Mouse (Mus musculus) lung, embryonic 16.5 days (tissue): ENCODE data around the gene Tusc2. TPM values are rescaled to one million over a fixed set of nuclear protein-coding genes. Genes with fewer than 3 reads are reported as not detected.

Source experiments
- ATAC-seq: fragments of 200-750 bp; cut with Nextera tagmentation; 2 replicates; pipeline ENCODE4 v1.8.0; 2017; ENCODE audit warnings: low read depth, mild to moderate bottlenecking, moderate library complexity
- H3K27ac ChIP-seq: fragments of 300-500 bp; sonication (generic); 2 replicates; pipeline ENCODE4 v1.5.1; 2014; ENCODE audit warnings: mild to moderate bottlenecking, control low read depth, low read length
- H3K27me3 ChIP-seq: fragments of 300-500 bp; sonication (generic); 2 replicates; pipeline ENCODE4 v1.6.1; 2014; ENCODE audit warnings: low read depth, low read length, mixed read lengths; ENCODE audit not compliant: control insufficient read depth, insufficient read depth
- H3K36me3 ChIP-seq: fragments of 300-500 bp; sonication (generic); 2 replicates; pipeline ENCODE4 v1.6.1; 2014; ENCODE audit warnings: low read length; ENCODE audit not compliant: control insufficient read depth, insufficient read depth
- H3K4me1 ChIP-seq: fragments of 300-500 bp; sonication (generic); replicated peaks from 2 replicates; pipeline ENCODE4 v1.6.1; 2014; ENCODE audit warnings: low read length, mixed read lengths; ENCODE audit not compliant: control insufficient read depth, insufficient read depth
- H3K4me2 ChIP-seq: fragments of 300-500 bp; sonication (generic); 2 replicates; pipeline ENCODE4 v1.6.1; 2014; ENCODE audit warnings: low read depth, low read length, control low read depth
- H3K4me3 ChIP-seq: fragments of 300-500 bp; sonication (generic); 2 replicates; pipeline ENCODE4 v1.5.1; 2014; ENCODE audit warnings: mild to moderate bottlenecking, low read length, control low read depth
- H3K9ac ChIP-seq: fragments of 300-500 bp; sonication (generic); 2 replicates; pipeline ENCODE4 v1.6.1; 2014; ENCODE audit warnings: low read length, control low read depth
- H3K9me3 ChIP-seq: fragments of 300-500 bp; sonication (generic); 2 replicates; pipeline ENCODE4 v1.6.1; 2016; ENCODE audit warnings: low read length; ENCODE audit not compliant: control insufficient read depth
- WGBS: fragments of 180-500 bp; shearing (Covaris S2); extraction: QIAGEN DNeasy Blood & Tissue Kit; methylation state at CpG from one replicate; pipeline ENCODE4 v1.1.7; 2014; 5-methylcytosine and 5-hydroxymethylcytosine counted together
- polyA plus RNA-seq: library from polyadenylated mRNA; unstranded; fragments of >200 nt; fragmentation: Nextera tagmentation; extraction: Ambion mirVana; gene quantifications from 2 replicates; pipeline ENCODE4 v1.2.1, GENCODE M21; 2015

Tusc2 gene
- polyA plus RNA-seq: 35.6 and 41.6 TPM in 2 replicates

- no peaks in the 10 kb centered on the region for H3K9me3 ChIP-seq
- peak within 1 kb of the TSS; percentile 80 for H3K9ac ChIP-seq
- peaks cover 25% of the 10 kb centered on the region for H3K4me1 ChIP-seq
- no peaks in the 10 kb centered on the region for H3K27me3 ChIP-seq
- ATAC-seq: peak; percentile 93
- peak within 1 kb of the TSS; percentile 72 for H3K4me2 ChIP-seq
- H3K4me3 ChIP-seq: peak within 1 kb of the TSS; percentile 84
- peak within 1 kb of the TSS; percentile 56; the same call in 1 of the 2 replicates for H3K27ac ChIP-seq
- H3K36me3 ChIP-seq: peaks cover 34% of the 10 kb centered on the region
- WGBS: 0% methylated on average over 42 of the region's 46 CpGs
Measured at GRCm38 (mm10) chr9:107563029-107563581, at the start of gene Tusc2. Gene Tusc2, plus strand, starts transcription at chr9:107563255.

GRCm38 (mm10) chr9:107514303-107514955, 48.6 kb upstream of the Tusc2 start:
- H3K36me3 ChIP-seq: no peaks in the 10 kb centered on the region
- no peaks in the 10 kb centered on the region for H3K9me3 ChIP-seq
- H3K4me3 ChIP-seq: no peak overlapping the region
- H3K27ac ChIP-seq: no peak overlapping the region
- no peaks in the 10 kb centered on the region for H3K4me1 ChIP-seq
- H3K9ac ChIP-seq: no peak overlapping the region
- H3K27me3 ChIP-seq: no peaks in the 10 kb centered on the region; the same call in 1 of the 2 replicates
- no peak for ATAC-seq
- H3K4me2 ChIP-seq: no peak overlapping the region
- 11% methylated on average over 14 of the region's 14 CpGs for WGBS

- Histone ChIP-seq H3K9ac (no peak overlapping the region), H3K4me2 (no peak overlapping the region), H3K9me3 (no peaks in the 10 kb centered on the region), H3K4me3 (no peak overlapping the region), H3K4me1 (peaks cover 9% of the 10 kb centered on the region), H3K36me3 (no peaks in the 10 kb centered on the region), H3K27ac (no peak overlapping the region), H3K27me3 (peaks cover 4% of the 10 kb centered on the region)
- ATAC-seq: no peak
- WGBS: 57% methylated on average over 6 of the region's 6 CpGs
Measured at GRCm38 (mm10) chr9:107520331-107520730, 42.7 kb upstream of the Tusc2 start.

- H3K9ac ChIP-seq: no peak overlapping the region
- H3K9me3 ChIP-seq: no peaks in the 10 kb centered on the region
- no peaks in the 10 kb centered on the region for H3K36me3 ChIP-seq
- H3K27me3 ChIP-seq: peaks cover 13% of the 10 kb centered on the region
- 36% methylated on average over 5 of the region's 5 CpGs for WGBS
- no peak for ATAC-seq
- no peak overlapping the region for H3K27ac ChIP-seq
- H3K4me1 ChIP-seq: peaks cover 9% of the 10 kb centered on the region
- H3K4me2 ChIP-seq: peak overlapping the region; percentile 51; the same call in 1 of the 2 replicates
- no peak overlapping the region for H3K4me3 ChIP-seq
Measured at GRCm38 (mm10) chr9:107521190-107521589, 41.9 kb upstream of the Tusc2 start.

- no peak overlapping the region for H3K27ac ChIP-seq
- WGBS: 17% methylated on average over 25 of the region's 25 CpGs
- peak; percentile 31; the same call in 1 of the 2 replicates for ATAC-seq
Measured at GRCm38 (mm10) chr9:107521711-107522399, 41.2 kb upstream of the Tusc2 start.

GRCm38 (mm10) chr9:107522400-107522711, 40.7 kb upstream of the Tusc2 start:
- Histone ChIP-seq H3K4me1 (peaks cover 17% of the 10 kb centered on the region), H3K36me3 (no peaks in the 10 kb centered on the region), H3K9ac (peak overlapping the region; percentile 43), H3K4me3 (no peak overlapping the region; the same call in 1 of the 2 replicates), H3K4me2 (peak overlapping the region; percentile 51), H3K27me3 (peaks cover 18% of the 10 kb centered on the region), H3K27ac (no peak overlapping the region), H3K9me3 (no peaks in the 10 kb centered on the region)
- no peak for ATAC-seq
- WGBS: 24% methylated on average over 2 of the region's 2 CpGs

More at GRCm38 (mm10) chr9:107521711-107522399, 41.2 kb upstream of the Tusc2 start:
- peak overlapping the region; percentile 51 for H3K4me2 ChIP-seq
- H3K36me3 ChIP-seq: no peaks in the 10 kb centered on the region
- peak overlapping the region; percentile 31 for H3K4me3 ChIP-seq
- H3K9ac ChIP-seq: peak overlapping the region; percentile 43
- no peaks in the 10 kb centered on the region for H3K9me3 ChIP-seq
- peaks cover 14% of the 10 kb centered on the region for H3K27me3 ChIP-seq
- H3K4me1 ChIP-seq: peaks cover 15% of the 10 kb centered on the region

GRCm38 (mm10) chr9:107526198-107527026, 36.6 kb upstream of the Tusc2 start:
- peak overlapping the region; percentile 43 for H3K4me3 ChIP-seq
- peak overlapping the region; percentile 61 for H3K4me2 ChIP-seq
- H3K27me3 ChIP-seq: peaks cover 27% of the 10 kb centered on the region
- no peaks in the 10 kb centered on the region for H3K36me3 ChIP-seq
- peak; percentile 78 for ATAC-seq
- H3K27ac ChIP-seq: no peak overlapping the region
- no peaks in the 10 kb centered on the region for H3K9me3 ChIP-seq
- H3K9ac ChIP-seq: peak overlapping the region; percentile 32; the same call in 1 of the 2 replicates
- WGBS: 5% methylated on average over 44 of the region's 44 CpGs
- H3K4me1 ChIP-seq: peaks cover 17% of the 10 kb centered on the region

GRCm38 (mm10) chr9:107533791-107534407, 29.2 kb upstream of the Tusc2 start, which contains the start of gene Tmem115:
Gene Tmem115, plus strand, starts transcription at chr9:107533945.
- Histone ChIP-seq H3K9me3 (no peaks in the 10 kb centered on the region), H3K4me1 (peaks cover 21% of the 10 kb centered on the region), H3K4me3 (peak within 1 kb of the TSS; percentile 86), H3K9ac (peak within 1 kb of the TSS; percentile 90), H3K27me3 (no peaks in the 10 kb centered on the region), H3K4me2 (peak within 1 kb of the TSS; percentile 95), H3K27ac (peak within 1 kb of the TSS; percentile 74), H3K36me3 (peaks cover 13% of the 10 kb centered on the region)
- ATAC-seq: peak; percentile 99
- under 1% methylated on average over 48 of the region's 48 CpGs for WGBS
